Mouse (Mus musculus) thymus, adult 2 months (tissue): Measurements from ENCODE around the gene Gm28048.

Experiments used
- CTCF ChIP-seq: fragments of 200-500 bp; IDR thresholded peaks from 2 replicates; pipeline ENCODE4 v1.5.1; 2012; ENCODE audit warnings: mild to moderate bottlenecking, control low read depth, low read length, moderate library complexity, borderline replicate concordance; ENCODE audit not compliant: control insufficient read depth, poor library complexity, insufficient read depth; ENCODE audit errors: extremely low read depth
- POLR2A ChIP-seq: fragments of 200-500 bp; IDR thresholded peaks from 2 replicates; pipeline ENCODE4 v1.6.1; 2012; ENCODE audit warnings: mild to moderate bottlenecking, low read length, control low read depth, moderate library complexity; ENCODE audit not compliant: control insufficient read depth, poor library complexity, insufficient read depth; ENCODE audit errors: extremely low read depth

DNA sequence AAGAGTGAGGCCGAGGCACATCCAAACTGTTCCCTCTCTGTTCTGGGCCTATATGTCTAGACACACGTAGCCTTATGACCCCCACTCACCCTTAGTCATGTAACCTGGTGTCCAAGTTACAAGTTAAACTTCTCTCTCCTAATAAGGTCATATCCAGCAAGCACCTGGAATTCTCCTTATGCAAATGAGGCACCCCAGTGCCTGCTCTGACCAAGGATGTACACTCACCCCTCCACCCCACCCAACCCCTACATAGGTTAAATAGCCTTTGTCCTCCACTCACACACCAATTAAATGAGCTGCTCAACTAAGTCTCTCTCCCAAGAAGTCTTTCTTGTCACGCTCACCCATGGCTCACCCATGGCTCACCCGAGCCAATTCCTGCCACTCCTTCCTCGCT, 190.2 kb downstream of the Gm28048 start:
- no peak for TF ChIP-seq CTCF
- TF ChIP-seq POLR2A = no peak
